Mouse (Mus musculus): ENCODE results near the gene Elk3.

DNA sequence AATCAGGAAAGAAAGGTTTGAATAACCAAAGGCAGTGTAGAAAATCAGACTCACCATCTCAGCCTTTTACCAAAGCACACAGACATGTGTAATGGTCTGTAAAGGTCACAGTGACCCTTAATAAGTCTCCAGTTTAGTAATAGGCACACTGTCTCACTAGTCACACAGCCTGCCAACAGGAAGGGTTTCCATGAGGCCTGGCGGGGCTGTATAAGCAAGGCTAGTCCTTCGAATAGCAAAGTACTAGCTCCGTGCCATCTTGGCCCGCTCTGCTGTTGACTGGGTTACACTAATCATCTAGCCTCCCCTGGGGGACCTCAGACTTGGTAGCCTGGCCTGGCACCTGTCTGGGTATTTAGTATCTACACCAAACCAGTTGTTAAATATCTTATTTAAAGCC, 20.6 kb upstream of the Elk3 start:
- TF ChIP-seq ZNF384 (IDR thresholded peaks at IDR 0.05; ENCODE audit: low read depth, low read length) (no peak), MAFK (IDR thresholded peaks at IDR 0.05; ENCODE audit: insufficient read depth, low read depth, low read length) (no peak), HCFC1 (IDR thresholded peaks at IDR 0.05; ENCODE audit: borderline replicate concordance, insufficient read depth, low read length) (no peak)
